Mouse (Mus musculus) gastrocnemius, postnatal 14 days (tissue): Measurements from ENCODE around the gene Sar1b. TPM values are rescaled to one million over a fixed set of nuclear protein-coding genes. Genes with fewer than 3 reads are reported as not detected.
"Not testable (repeated sequence)": the region's sequence is repeated elsewhere in the genome, so short reads cannot be mapped to it uniquely, and the experiment has no call there.

Experiments used
- DNase-seq: peaks from one replicate; pipeline ENCODE4 v3.0.0; 2021; ENCODE audit warnings: mixed read lengths
- intact Hi-C: fragments of 180-260 bp; cut with DNase I; formaldehyde crosslinking; loops from one replicate; pipeline ENCODE4 v1.15.1; 2025; ENCODE audit warnings: low total_unique reads
- long read RNA-seq, 2 experiments: library from polyadenylated mRNA; stranded (forward); transcript quantifications; one replicate each; pipeline ENCODE4 v2.0.0; 2021
- total RNA-seq, 2 experiments: library from RNA; stranded (reverse); gene quantifications; 2 replicates each; pipeline ENCODE4 v1.2.3; 2021

The Sar1b gene
- total RNA-seq: 100 to 1,000 TPM; 212 to 254 TPM
- long read RNA-seq, experiment 1, transcript Sar1b-201 (7 exons, 1,201 nt): major isoform, 223 of 256 reads
- long read RNA-seq, experiment 1, partial matches to known transcripts: 12 of 256 reads
- long read RNA-seq, experiment 1, other reads (novel, unspliced or antisense): 21 of 256 reads
- long read RNA-seq, experiment 2, transcript Sar1b-201 (7 exons, 1,201 nt): major isoform, 254 of 289 reads
- long read RNA-seq, experiment 2, partial matches to known transcripts: 15 of 289 reads
- long read RNA-seq, experiment 2, other reads (novel, unspliced or antisense): 20 of 289 reads

- peak; percentile 89 for DNase-seq
- intact Hi-C loops: no loop called here
These were observed at the start of gene Sar1b, which contains the start of gene Sec24a for GRCm38 (mm10) chr11:51763213-51763907. Sar1b (plus strand) TSS chr11:51763687. Sec24a (minus strand) TSS chr11:51763634.

GRCm38 (mm10) chr11:51721066-51721465, 42.4 kb upstream of the Sar1b start:
- DNase-seq: no peak
- intact Hi-C loops: loop anchor here (10.0 kb wide), 1 partner anchor 74 kb away; no protein-coding TSS in a partner anchor

- DNase-seq: no peak
- intact Hi-C loops: no loop called here
These were observed 30.6 kb upstream of the Sar1b start for GRCm38 (mm10) chr11:51732883-51733282.

GRCm38 (mm10) chr11:51734218-51734617, 29.3 kb upstream of the Sar1b start:
- intact Hi-C loops, DNase-seq: not testable (repeated sequence)

GRCm38 (mm10) chr11:51738651-51739403, 24.7 kb upstream of the Sar1b start:
- DNase-seq: no peak
- intact Hi-C loops: no loop called here

GRCm38 (mm10) chr11:51740701-51741100, 22.8 kb upstream of the Sar1b start:
- no peak for DNase-seq
- intact Hi-C loops: no loop called here

- intact Hi-C loops: no loop called here
- DNase-seq: no peak
These were observed 17.4 kb upstream of the Sar1b start for GRCm38 (mm10) chr11:51746096-51746495.

- DNase-seq, intact Hi-C loops: not testable (repeated sequence)
These were observed 11.8 kb upstream of the Sar1b start for GRCm38 (mm10) chr11:51751623-51752225.

- peak; percentile 55 for DNase-seq
- intact Hi-C loops: no loop called here
These were observed 7.7 kb upstream of the Sar1b start for GRCm38 (mm10) chr11:51755621-51756311.

- peak; percentile 96 for DNase-seq
- intact Hi-C loops: no loop called here
These were observed 7.1 kb upstream of the Sar1b start for GRCm38 (mm10) chr11:51756352-51756771.

- no peak for DNase-seq
- intact Hi-C loops: no loop called here
These were observed 6.5 kb upstream of the Sar1b start for GRCm38 (mm10) chr11:51757023-51757422.

- no peak for DNase-seq
- intact Hi-C loops: no loop called here
These were observed 5.9 kb upstream of the Sar1b start for GRCm38 (mm10) chr11:51757625-51758024.

GRCm38 (mm10) chr11:51758207-51758606, 5.3 kb upstream of the Sar1b start:
- intact Hi-C loops, DNase-seq: not testable (repeated sequence)

- intact Hi-C loops: no loop called here
- no peak for DNase-seq
These were observed 4.2 kb upstream of the Sar1b start for GRCm38 (mm10) chr11:51759251-51759650.

GRCm38 (mm10) chr11:51759941-51760657, 3.4 kb upstream of the Sar1b start:
- DNase-seq: no peak
- intact Hi-C loops: no loop called here

- DNase-seq: no peak
- intact Hi-C loops: no loop called here
These were observed 2.2 kb upstream of the Sar1b start for GRCm38 (mm10) chr11:51761241-51761640.

GRCm38 (mm10) chr11:51763955-51764354, 468 bp downstream of the Sar1b start:
- no peak for DNase-seq
- intact Hi-C loops: no loop called here

- intact Hi-C loops: no loop called here
- no peak for DNase-seq
These were observed 1.3 kb downstream of the Sar1b start for GRCm38 (mm10) chr11:51764816-51765215.
